Mouse (Mus musculus) cortical plate, adult 2 months (tissue): Measurements from ENCODE around the gene Trappc1. TPM values are rescaled to one million over a fixed set of nuclear protein-coding genes. Genes with fewer than 3 reads are reported as not detected.
A peak's percentile ranks its signal among the peaks of the same experiment; 100 is the strongest.

Experiments
- H3K27ac ChIP-seq: fragments of 200-500 bp; 2 replicates; pipeline ENCODE4 v1.5.1; 2012; ENCODE audit warnings: low read length, control low read depth, inconsistent platforms; ENCODE audit not compliant: insufficient read depth
- H3K4me1 ChIP-seq: fragments of 200-500 bp; 2 replicates; pipeline ENCODE4 v1.6.1; 2011; ENCODE audit warnings: low read length; ENCODE audit not compliant: control insufficient read depth, insufficient read depth
- H3K4me3 ChIP-seq: fragments of 200-500 bp; 2 replicates; pipeline ENCODE4 v1.5.1; 2011; ENCODE audit warnings: mild to moderate bottlenecking, low read length, control low read depth; ENCODE audit not compliant: insufficient read depth
- CTCF ChIP-seq: fragments of 200-500 bp; IDR thresholded peaks from 2 replicates; pipeline ENCODE4 v1.5.1; 2011; ENCODE audit warnings: mild to moderate bottlenecking, control low read depth, low read length; ENCODE audit not compliant: insufficient read depth; ENCODE audit errors: extremely low read depth
- POLR2A ChIP-seq: fragments of 200-500 bp; IDR thresholded peaks from 2 replicates; pipeline ENCODE4 v1.6.1; 2011; ENCODE audit warnings: mild to moderate bottlenecking, low read length, control low read depth; ENCODE audit not compliant: insufficient read depth; ENCODE audit errors: extremely low read depth
- polyA plus RNA-seq: library from polyadenylated mRNA; depleted of rRNA; stranded (reverse); fragments of >200 nt; gene quantifications from 2 replicates; pipeline ENCODE4 v1.2.3, GENCODE M21; 2012

The Trappc1 gene
- polyA plus RNA-seq, 1 experiment = 73.9 TPM

DNA sequence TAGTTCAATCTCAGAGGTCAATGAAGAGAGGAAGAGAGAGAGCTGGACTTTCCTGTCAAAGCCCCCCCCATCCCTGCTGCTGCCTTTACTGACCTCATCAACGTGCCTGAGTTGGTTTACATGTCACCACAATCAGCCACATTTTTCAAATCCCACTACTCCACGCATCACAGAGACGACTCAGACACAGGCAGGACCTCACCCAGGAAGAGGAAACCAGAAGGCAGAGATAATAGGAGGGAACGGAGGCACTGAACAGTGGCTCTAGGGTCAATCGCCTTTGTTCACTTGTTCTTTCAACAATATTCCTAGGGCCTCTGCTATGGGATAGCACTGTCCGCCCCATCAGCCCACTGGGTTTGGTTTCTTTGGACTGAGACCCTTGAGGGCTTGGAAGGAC is 3.9 kb downstream of the Trappc1 start:
- TF ChIP-seq CTCF (no peak), POLR2A (no peak)
- Histone ChIP-seq H3K27ac (no peak overlapping the region), H3K4me3 (no peak overlapping the region; the same call in 1 of the 2 replicates), H3K4me1 (peaks cover 2% of the 10 kb centered on the region; the same call in 1 of the 2 replicates)

DNA sequence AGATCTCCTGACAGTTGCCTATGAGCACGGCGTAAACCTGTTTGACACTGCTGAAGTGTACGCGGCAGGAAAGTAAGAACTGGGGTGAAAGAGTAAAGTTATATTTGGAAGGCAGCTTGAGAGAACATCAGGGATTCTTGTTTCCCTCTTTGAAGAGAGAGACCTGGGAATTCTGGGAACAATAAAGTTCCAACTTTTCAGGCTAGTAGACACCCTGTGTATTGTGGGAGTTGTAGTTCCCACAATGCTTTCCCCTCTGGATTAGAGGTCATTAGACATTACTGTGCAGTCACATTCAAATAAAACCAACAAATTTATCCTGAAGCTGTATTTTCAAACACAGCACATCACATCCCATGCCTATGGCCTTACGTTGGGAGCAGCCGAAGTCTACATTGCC is 4.7 kb downstream of the Trappc1 start:
- no peak overlapping the region for H3K27ac ChIP-seq
- TF ChIP-seq CTCF (no peak), POLR2A (no peak)
- H3K4me1 ChIP-seq = no peaks in the 10 kb centered on the region
- no peak overlapping the region for H3K4me3 ChIP-seq

DNA sequence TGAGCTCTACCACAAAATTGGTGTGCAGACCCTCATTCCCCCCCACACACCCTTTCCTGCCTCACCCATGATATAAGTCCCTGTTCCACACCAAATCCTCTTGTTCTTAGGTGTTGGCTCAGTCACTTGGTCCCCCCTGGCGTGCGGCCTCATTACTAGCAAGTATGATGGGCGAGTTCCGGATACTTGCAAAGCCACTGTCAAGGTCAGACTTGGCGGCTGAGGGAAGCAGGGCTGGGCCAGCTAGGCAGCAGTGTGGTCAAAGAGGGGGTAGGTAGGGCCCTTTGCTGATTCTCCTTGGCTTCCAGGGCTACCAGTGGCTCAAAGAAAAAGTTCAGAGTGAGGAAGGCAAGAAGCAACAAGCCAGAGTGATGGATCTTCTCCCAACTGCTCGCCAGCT is 7.4 kb downstream of the Trappc1 start:
- Histone ChIP-seq H3K27ac (no peak overlapping the region), H3K4me1 (0 out of 2 replicates have a peak, but pooled peaks cover 2% of the 10 kb centered on the region), H3K4me3 (no peak overlapping the region; the same call in 1 of the 2 replicates)
- TF ChIP-seq CTCF (no peak), POLR2A (no peak)

DNA sequence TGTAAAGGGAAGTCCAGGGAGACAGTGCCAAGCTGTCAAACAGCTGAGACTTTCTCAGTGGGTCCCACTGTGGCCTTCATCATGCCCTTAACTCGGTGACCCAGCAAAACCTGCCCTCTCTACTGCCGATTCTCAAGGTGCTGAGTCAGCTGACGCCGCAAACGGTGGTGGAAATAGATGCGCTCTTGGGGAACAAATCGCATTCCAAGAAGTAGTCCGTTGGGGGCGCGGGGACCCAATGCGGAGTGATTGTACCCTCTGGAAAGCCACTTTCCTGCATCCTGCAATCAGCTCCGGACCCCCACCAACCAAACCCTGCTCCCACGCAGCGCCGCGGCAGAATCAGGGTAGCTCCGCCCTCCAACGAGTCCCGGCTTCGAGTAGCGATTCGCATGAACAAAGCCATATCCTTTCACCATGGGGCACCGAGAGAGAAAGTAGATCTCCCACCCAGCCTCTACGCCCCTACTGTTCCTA is 8.2 kb downstream of the Trappc1 start:
- Histone ChIP-seq H3K4me1 (0 out of 2 replicates have a peak, but pooled peaks cover 2% of the 10 kb centered on the region), H3K27ac (peak overlapping the region; percentile 30), H3K4me3 (peak overlapping the region; percentile 44)
- TF ChIP-seq POLR2A (peak; percentile 90), CTCF (no peak)

DNA sequence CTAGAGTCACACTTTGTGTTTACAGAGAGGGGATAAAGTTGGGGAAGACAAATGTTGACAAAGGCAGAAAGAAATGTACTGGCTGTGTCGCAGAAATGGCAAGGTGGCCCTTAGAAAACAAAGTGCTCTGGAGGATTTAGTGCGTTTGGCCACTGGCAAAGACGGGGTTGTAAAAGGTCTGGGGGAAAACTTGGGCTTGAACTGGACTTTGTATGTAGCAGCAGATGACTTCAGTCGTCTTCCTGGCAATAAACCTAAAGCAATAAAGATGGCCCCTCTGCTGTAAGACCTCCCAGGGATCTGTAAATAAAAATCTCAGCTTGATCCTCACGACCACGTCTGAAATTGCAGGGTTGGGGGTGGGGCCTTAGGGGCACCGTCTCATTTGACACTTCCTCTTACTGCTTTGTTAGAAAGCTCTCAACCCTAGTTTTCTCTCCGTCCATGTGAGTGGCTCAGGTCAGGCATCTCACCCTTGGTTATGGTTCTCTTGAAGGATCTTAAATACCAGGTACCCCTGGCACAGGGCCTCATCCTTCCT is 9.0 kb downstream of the Trappc1 start:
- Histone ChIP-seq H3K27ac (0 out of 2 replicates have a peak overlapping the region, but pooled peaks have one; percentile 6), H3K4me1 (0 out of 2 replicates have a peak, but pooled peaks cover 2% of the 10 kb centered on the region), H3K4me3 (no peak overlapping the region; the same call in 1 of the 2 replicates)
- no peak for TF ChIP-seq CTCF
- no peak for TF ChIP-seq POLR2A

DNA sequence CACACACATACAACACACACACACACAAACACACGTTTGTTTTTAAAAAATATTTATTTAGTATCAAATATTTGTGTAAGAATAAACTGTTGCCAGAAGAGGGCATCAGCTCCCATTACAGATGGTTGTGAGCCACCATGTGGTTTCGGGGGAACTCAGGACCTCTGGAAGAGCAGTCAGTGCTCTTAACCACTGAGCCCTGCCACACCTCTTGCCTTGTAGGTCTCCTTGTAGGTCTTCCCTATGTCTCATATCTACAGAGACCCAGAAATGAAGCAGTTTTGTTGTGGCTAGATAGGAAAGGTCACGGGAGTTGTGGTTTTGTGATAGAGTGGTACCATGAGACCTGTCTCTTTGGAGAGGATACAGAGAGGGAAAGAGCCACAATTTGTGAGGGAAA is 10.1 kb downstream of the Trappc1 start:
- H3K4me3 ChIP-seq = no peak overlapping the region
- TF ChIP-seq CTCF (no peak), POLR2A (no peak)
- H3K4me1 ChIP-seq = 0 out of 2 replicates have a peak, but pooled peaks cover 2% of the 10 kb centered on the region
- H3K27ac ChIP-seq = no peak overlapping the region

DNA sequence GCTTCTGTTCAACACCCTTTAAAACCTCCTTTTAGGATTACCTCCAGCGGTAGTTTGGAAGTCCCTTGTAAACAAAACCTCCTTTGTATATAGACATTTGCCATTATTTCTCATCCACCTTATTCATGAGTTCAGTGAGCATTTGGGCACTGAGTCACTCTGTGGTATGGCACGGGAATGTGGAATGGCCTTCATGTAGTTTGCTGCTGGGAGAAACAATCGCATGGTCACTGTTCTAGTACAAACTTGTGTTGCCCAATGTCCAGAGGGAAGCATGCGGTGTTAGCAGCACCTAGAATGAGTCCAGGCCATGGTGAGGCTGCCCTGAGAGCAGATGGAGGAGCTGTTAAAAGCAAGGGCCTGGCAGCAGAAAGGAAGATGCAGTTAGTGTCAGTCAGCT is 11.0 kb downstream of the Trappc1 start:
- H3K4me1 ChIP-seq = 0 out of 2 replicates have a peak, but pooled peaks cover 2% of the 10 kb centered on the region
- H3K4me3 ChIP-seq = no peak overlapping the region
- TF ChIP-seq POLR2A = no peak
- TF ChIP-seq CTCF = no peak

DNA sequence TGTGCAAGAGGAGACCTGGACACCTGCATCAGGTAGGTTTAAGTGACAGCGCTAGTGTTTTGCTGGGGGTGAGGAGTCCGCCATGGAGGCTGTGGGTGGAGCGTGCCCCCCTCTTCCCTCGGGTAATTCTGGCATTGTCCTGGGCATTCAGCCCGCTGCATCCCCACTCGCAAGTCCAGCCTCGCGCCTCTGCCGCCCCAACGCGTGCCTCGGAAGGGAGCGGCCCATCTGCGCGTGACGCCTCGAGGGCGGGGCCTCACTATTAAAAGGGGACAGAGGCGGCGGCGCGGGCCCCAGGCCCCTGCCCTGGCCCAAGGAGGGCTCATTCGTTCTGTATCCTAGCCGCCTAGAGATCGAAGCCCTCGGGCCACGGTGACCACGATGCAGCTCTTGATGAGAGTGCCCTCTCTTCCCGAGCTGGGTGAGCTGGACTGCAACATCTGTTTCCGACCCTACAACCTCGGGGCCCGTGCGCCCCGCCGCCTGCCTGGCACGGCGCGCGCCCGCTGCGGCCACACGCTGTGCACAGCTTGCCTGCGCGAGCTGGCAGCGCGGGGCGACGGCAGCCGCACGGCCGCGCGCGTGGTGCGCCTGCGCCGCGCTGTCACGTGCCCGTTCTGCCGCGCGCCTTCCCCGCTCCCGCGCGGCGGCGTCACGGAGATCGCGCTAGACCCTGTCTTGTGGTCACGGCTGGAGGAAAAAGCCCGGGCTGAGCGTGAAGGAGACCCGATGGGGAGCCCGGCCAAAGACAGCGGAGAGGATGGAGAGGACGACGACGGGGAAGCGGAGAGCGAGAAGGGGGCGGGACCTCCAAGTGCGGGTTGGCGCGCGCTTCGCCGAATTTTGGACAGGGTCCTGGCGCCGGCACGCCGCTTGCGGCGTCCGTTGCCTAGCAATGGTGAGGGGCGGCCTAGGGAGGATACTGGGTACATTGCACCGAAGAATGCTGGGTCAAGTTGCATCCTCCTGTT is 16.7 kb downstream of the Trappc1 start, which contains the start of gene Rnf227:
Gene Rnf227, plus strand, starts transcription at position 301 of the 971 bp plus-strand sequence.
- peak within 1 kb of the TSS; percentile 85 for H3K27ac ChIP-seq
- H3K4me1 ChIP-seq = no peaks in the 10 kb centered on the region; the same call in 1 of the 2 replicates
- TF ChIP-seq CTCF (no peak), POLR2A (peak; percentile 84; the same call in 1 of the 2 replicates)
- peak within 1 kb of the TSS; percentile 51 for H3K4me3 ChIP-seq

More for the DNA sequence above, 11.0 kb downstream of the Trappc1 start:
- no peak overlapping the region for H3K27ac ChIP-seq

DNA sequence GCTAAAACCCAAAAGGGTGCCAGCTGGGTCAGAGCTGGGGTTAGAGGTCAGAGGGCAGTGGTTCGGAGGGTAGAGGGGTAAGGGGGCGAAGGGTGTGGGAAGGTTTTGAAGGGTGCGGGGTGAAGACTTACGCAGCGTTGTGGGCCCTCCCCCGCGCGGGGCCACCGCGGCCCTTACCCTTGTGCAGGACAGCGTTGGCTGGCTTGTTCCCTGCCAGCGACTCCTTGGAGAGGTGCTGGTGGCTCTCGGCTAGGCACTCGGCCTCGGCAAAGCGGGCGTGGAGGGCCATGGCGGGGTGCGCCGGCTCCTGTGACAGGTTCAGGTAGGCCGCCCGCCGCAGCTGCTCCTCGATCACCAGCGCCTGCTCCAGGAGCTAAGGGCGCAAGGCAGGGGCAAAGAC is 22.7 kb downstream of the Trappc1 start:
- H3K27ac ChIP-seq = no peak overlapping the region
- H3K4me1 ChIP-seq = no peaks in the 10 kb centered on the region; the same call in 1 of the 2 replicates
- TF ChIP-seq POLR2A = no peak
- no peak for TF ChIP-seq CTCF
- no peak overlapping the region for H3K4me3 ChIP-seq
